Mouse (Mus musculus) kidney, embryonic 14.5 days (tissue): ENCODE data around the gene Trp73. TPM values are rescaled to one million over a fixed set of nuclear protein-coding genes. Genes with fewer than 3 reads are reported as not detected.

Source experiments
- ATAC-seq: fragments of 200-750 bp; cut with Nextera tagmentation; 2 replicates; pipeline ENCODE4 v1.8.0; 2017; ENCODE audit warnings: moderate number of reproducible peaks, mild to moderate bottlenecking, moderate TSS enrichment, moderate library complexity; ENCODE audit not compliant: low FRiP score, low TSS enrichment
- H3K27ac ChIP-seq: fragments of 300-500 bp; sonication (generic); 2 replicates; pipeline ENCODE4 v1.5.1; 2014; ENCODE audit warnings: low read depth, mild to moderate bottlenecking, low read length, moderate library complexity, mixed read lengths
- H3K27me3 ChIP-seq: fragments of 300-500 bp; sonication (generic); 2 replicates; pipeline ENCODE4 v1.6.1; 2014; ENCODE audit warnings: mild to moderate bottlenecking, low read length; ENCODE audit not compliant: control insufficient read depth, insufficient read depth
- H3K36me3 ChIP-seq: fragments of 300-500 bp; sonication (generic); 2 replicates; pipeline ENCODE4 v1.6.1; 2014; ENCODE audit warnings: low read length, mixed read lengths; ENCODE audit not compliant: control insufficient read depth, insufficient read depth
- H3K4me1 ChIP-seq: fragments of 300-500 bp; sonication (generic); 2 replicates; pipeline ENCODE4 v1.6.1; 2014; ENCODE audit warnings: low read length, mixed read lengths; ENCODE audit not compliant: control insufficient read depth, insufficient read depth
- H3K4me2 ChIP-seq: fragments of 300-500 bp; sonication (generic); replicated peaks from 2 replicates; pipeline ENCODE4 v1.6.1; 2014; ENCODE audit warnings: low read depth, mild to moderate bottlenecking, low read length
- H3K4me3 ChIP-seq: fragments of 300-500 bp; sonication (generic); 2 replicates; pipeline ENCODE4 v1.5.1; 2014; ENCODE audit warnings: mild to moderate bottlenecking, low read length
- H3K9ac ChIP-seq: fragments of 300-500 bp; sonication (generic); 2 replicates; pipeline ENCODE4 v1.6.1; 2014; ENCODE audit warnings: low read depth, mild to moderate bottlenecking, low read length, moderate library complexity
- H3K9me3 ChIP-seq: fragments of 300-500 bp; sonication (generic); 2 replicates; pipeline ENCODE4 v1.6.1; 2016; ENCODE audit warnings: low read length; ENCODE audit not compliant: control insufficient read depth
- WGBS: fragments of 180-500 bp; shearing (Covaris S2); extraction: QIAGEN DNeasy Blood & Tissue Kit; methylation state at CpG from one replicate; pipeline ENCODE4 v1.1.7; 2014; 5-methylcytosine and 5-hydroxymethylcytosine counted together
- polyA plus RNA-seq: library from polyadenylated mRNA; unstranded; fragments of >200 nt; fragmentation: Nextera tagmentation; extraction: Ambion mirVana; gene quantifications from 2 replicates; pipeline ENCODE4 v1.2.1, GENCODE M21; 2014

Gene Trp73
- polyA plus RNA-seq, 1 experiment from 2014 or later: 0.80 TPM

- Histone ChIP-seq H3K9me3 (no peaks in the 10 kb centered on the region), H3K4me3 (no peak overlapping the region), H3K27me3 (peaks cover 4% of the 10 kb centered on the region; the same call in 1 of the 2 replicates), H3K36me3 (no peaks in the 10 kb centered on the region), H3K9ac (no peak overlapping the region), H3K4me2 (no peak overlapping the region), H3K4me1 (no peaks in the 10 kb centered on the region), H3K27ac (no peak overlapping the region)
- WGBS: 87% methylated on average over 9 of the region's 9 CpGs
- no peak for ATAC-seq
Measured at GRCm38 (mm10) chr4:154119208-154119607, 20.8 kb downstream of the Trp73 start.

- no peak overlapping the region for H3K4me2 ChIP-seq
- H3K4me3 ChIP-seq: no peak overlapping the region
- WGBS: 52% methylated on average over 9 of the region's 9 CpGs
- no peaks in the 10 kb centered on the region for H3K36me3 ChIP-seq
- H3K4me1 ChIP-seq: no peaks in the 10 kb centered on the region
- no peak overlapping the region for H3K27ac ChIP-seq
- peaks cover 4% of the 10 kb centered on the region; the same call in 1 of the 2 replicates for H3K27me3 ChIP-seq
- H3K9ac ChIP-seq: no peak overlapping the region
- ATAC-seq: no peak
- no peaks in the 10 kb centered on the region for H3K9me3 ChIP-seq
Measured at GRCm38 (mm10) chr4:154118782-154119181, 21.2 kb downstream of the Trp73 start.

GRCm38 (mm10) chr4:154116421-154116820 is 23.6 kb downstream of the Trp73 start:
- H3K4me1 ChIP-seq: no peaks in the 10 kb centered on the region

GRCm38 (mm10) chr4:154109850-154110243 is 30.2 kb downstream of the Trp73 start:
- no peak overlapping the region for H3K4me2 ChIP-seq
- ATAC-seq: no peak
- no peaks in the 10 kb centered on the region for H3K9me3 ChIP-seq
- no peak overlapping the region for H3K27ac ChIP-seq
- no peak overlapping the region for H3K4me3 ChIP-seq
- H3K36me3 ChIP-seq: no peaks in the 10 kb centered on the region
- 85% methylated on average over 11 of the region's 11 CpGs for WGBS
- no peak overlapping the region for H3K9ac ChIP-seq
- H3K4me1 ChIP-seq: no peaks in the 10 kb centered on the region
- no peaks in the 10 kb centered on the region; the same call in none of the 2 replicates for H3K27me3 ChIP-seq

More at GRCm38 (mm10) chr4:154116421-154116820, 23.6 kb downstream of the Trp73 start:
- H3K9me3 ChIP-seq: no peaks in the 10 kb centered on the region
- H3K4me2 ChIP-seq: no peak overlapping the region
- no peak overlapping the region for H3K9ac ChIP-seq
- no peaks in the 10 kb centered on the region for H3K36me3 ChIP-seq
- H3K27me3 ChIP-seq: no peaks in the 10 kb centered on the region
- no peak overlapping the region for H3K27ac ChIP-seq
- ATAC-seq: no peak
- 55% methylated on average over 7 of the region's 7 CpGs for WGBS
- no peak overlapping the region for H3K4me3 ChIP-seq

- H3K27me3 ChIP-seq: no peaks in the 10 kb centered on the region; the same call in none of the 2 replicates
- 46% methylated on average over 18 of the region's 18 CpGs for WGBS
- no peak overlapping the region for H3K27ac ChIP-seq
- no peak for ATAC-seq
- H3K9me3 ChIP-seq: no peaks in the 10 kb centered on the region
- H3K4me1 ChIP-seq: no peaks in the 10 kb centered on the region
- H3K9ac ChIP-seq: no peak overlapping the region
- H3K36me3 ChIP-seq: no peaks in the 10 kb centered on the region
- H3K4me3 ChIP-seq: no peak overlapping the region
- no peak overlapping the region for H3K4me2 ChIP-seq
Measured at GRCm38 (mm10) chr4:154109216-154109849, 30.7 kb downstream of the Trp73 start.

GRCm38 (mm10) chr4:154106497-154107061 is 33.4 kb downstream of the Trp73 start:
- Histone ChIP-seq H3K9ac (no peak overlapping the region), H3K27ac (no peak overlapping the region), H3K9me3 (no peaks in the 10 kb centered on the region), H3K36me3 (no peaks in the 10 kb centered on the region), H3K4me3 (no peak overlapping the region), H3K4me2 (no peak overlapping the region), H3K27me3 (peaks cover 3% of the 10 kb centered on the region), H3K4me1 (no peaks in the 10 kb centered on the region)
- 80% methylated on average over 13 of the region's 13 CpGs for WGBS
- no peak for ATAC-seq

- WGBS: 27% methylated on average over 20 of the region's 20 CpGs
- Histone ChIP-seq H3K4me3 (no peak overlapping the region; the same call in 1 of the 2 replicates), H3K4me2 (peak overlapping the region; percentile 34), H3K27me3 (peaks cover 3% of the 10 kb centered on the region), H3K27ac (no peak overlapping the region), H3K4me1 (no peaks in the 10 kb centered on the region), H3K9me3 (no peaks in the 10 kb centered on the region), H3K36me3 (no peaks in the 10 kb centered on the region), H3K9ac (no peak overlapping the region)
- ATAC-seq: peak; percentile 79
Measured at GRCm38 (mm10) chr4:154105381-154106001, 34.5 kb downstream of the Trp73 start.

- 88% methylated on average over 10 of the region's 10 CpGs for WGBS
- Histone ChIP-seq H3K4me3 (no peak overlapping the region), H3K27me3 (peaks cover 8% of the 10 kb centered on the region), H3K9ac (no peak overlapping the region), H3K36me3 (no peaks in the 10 kb centered on the region), H3K9me3 (no peaks in the 10 kb centered on the region), H3K27ac (no peak overlapping the region), H3K4me2 (no peak overlapping the region), H3K4me1 (no peaks in the 10 kb centered on the region)
- no peak for ATAC-seq
Measured at GRCm38 (mm10) chr4:154103912-154104311, 36.1 kb downstream of the Trp73 start.

- Histone ChIP-seq H3K9ac (no peak overlapping the region), H3K27ac (no peak overlapping the region), H3K4me3 (no peak overlapping the region), H3K36me3 (no peaks in the 10 kb centered on the region), H3K4me1 (no peaks in the 10 kb centered on the region), H3K4me2 (no peak overlapping the region), H3K27me3 (peaks cover 8% of the 10 kb centered on the region), H3K9me3 (no peaks in the 10 kb centered on the region)
- 74% methylated on average over 8 of the region's 8 CpGs for WGBS
- ATAC-seq: no peak
Measured at GRCm38 (mm10) chr4:154103386-154103785, 36.6 kb downstream of the Trp73 start.
